Mouse (Mus musculus) cerebellum, adult 18-20 months (tissue): ENCODE measurements around the gene Lck.

Experiments
- DNase-seq, 2 experiments: peaks; one replicate each; pipeline ENCODE4 v3.0.0; 2021

The Lck gene

GRCm38 (mm10) chr4:129573430-129573829, at the start of gene Lck:
TSS of gene Lck (minus strand) at chr4:129573641.
- no peak for DNase-seq

- peak; percentile 40 to 60 for DNase-seq
Observed at GRCm38 (mm10) chr4:129622803-129623535, 49.5 kb upstream of the Lck start.

GRCm38 (mm10) chr4:129622120-129622802, 48.8 kb upstream of the Lck start:
- peak; percentile 56 to 59 for DNase-seq

- peak; percentile 79 to 87 for DNase-seq
Observed at GRCm38 (mm10) chr4:129621283-129621841, 47.9 kb upstream of the Lck start.

- no peak for DNase-seq
Observed at GRCm38 (mm10) chr4:129620419-129621282, 47.2 kb upstream of the Lck start.

GRCm38 (mm10) chr4:129618786-129619691, 45.6 kb upstream of the Lck start, which contains the start of gene Iqcc:
TSS of gene Iqcc (minus strand) at chr4:129619099.
- peak; percentile 95 to 96 for DNase-seq

- DNase-seq: no peak
Observed at GRCm38 (mm10) chr4:129618031-129618430, 44.6 kb upstream of the Lck start.

DNA sequence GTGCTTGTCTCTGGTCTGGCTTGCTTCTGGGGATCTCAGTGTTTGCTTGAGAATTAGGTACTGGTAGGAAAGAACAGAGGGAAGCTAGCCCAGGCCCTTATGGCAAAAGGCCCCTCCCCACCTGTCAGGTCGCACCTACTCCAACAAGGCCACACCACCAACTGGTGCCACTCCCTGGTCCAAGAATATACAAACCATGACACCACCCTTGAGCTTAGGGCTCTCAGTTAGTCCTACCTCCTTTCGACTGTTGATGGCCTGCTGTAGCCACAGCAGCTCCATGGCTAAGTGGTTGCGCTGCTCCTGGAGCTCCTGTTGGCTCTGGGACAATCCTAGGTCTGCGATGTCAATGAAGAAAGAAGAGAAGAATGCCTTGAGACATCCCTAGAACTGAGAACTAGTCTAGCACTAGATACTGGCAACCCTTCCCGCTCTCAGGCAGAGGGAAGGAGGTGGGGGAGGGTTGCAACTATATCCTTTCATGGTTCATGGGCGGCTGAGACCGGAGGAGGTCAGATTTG, 43.7 kb upstream of the Lck start:
- no peak for DNase-seq

- no peak for DNase-seq
Observed at GRCm38 (mm10) chr4:129616631-129617030, 43.2 kb upstream of the Lck start.

DNA sequence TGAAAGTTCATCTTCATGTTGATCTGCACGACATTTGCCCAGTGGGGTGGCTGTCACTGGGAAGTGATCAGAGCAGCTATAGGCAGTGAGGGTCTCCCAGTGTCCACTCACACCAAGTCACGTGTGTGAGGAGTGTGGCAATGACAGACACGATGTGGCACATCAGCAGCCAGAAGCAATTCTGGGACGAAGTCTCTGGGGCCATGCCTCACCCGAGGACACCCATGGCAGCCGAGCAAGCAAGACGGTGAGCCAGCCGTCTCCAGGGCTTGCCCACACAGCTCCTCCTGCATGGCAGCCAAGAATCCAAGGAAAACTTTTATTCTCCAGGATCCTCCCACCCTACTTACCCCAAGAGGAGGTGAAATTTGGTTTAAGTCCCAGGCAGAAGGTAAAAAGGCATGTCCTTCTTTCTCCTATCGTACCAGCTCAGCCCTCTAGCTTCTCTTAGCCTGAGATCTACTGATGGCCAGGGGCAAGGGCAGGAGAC, 42.4 kb upstream of the Lck start:
- no peak for DNase-seq

DNA sequence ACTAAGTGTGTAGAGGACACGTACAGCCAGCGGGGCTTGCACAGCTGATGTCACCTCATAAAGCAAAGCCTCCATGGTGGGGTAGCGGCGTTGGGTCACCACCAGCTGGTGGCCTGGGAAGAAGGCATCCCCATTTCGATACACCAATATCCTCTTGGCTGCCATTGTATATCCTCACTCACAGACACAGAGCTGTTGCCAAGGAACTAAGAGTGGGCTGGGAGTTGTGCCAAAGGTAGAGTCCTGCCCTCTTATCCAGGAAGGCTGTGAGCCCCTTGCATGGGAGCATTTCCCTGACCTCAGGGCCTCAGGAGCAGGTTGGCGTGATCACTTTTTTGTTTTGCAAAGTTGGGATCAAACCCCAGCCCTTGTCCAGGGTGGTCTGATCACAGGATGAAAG, 40.7 kb upstream of the Lck start, which contains the start of gene Dcdc2b:
Gene Dcdc2b, minus strand, starts transcription at position 165 of the 400 bp plus-strand sequence.
- no peak for DNase-seq

DNA sequence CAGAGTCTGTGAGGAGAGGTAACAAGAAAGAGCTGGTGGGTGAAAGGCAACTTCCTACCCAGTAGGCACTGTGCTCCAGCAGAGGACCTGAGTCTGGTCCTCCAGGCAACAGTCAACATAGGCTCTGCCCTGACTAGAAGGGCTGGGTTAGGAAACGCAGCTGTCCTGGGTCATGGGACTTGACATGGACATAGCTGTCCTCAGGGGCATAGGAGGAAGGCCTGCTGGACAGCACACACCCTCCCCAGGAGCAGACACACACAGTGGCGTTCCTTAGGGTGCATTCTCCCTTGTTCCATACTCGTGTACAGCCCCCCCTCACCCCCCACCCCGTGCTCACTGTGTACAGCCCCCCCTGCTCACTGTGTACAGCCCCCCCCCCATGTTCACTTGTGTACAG, 37.0 kb upstream of the Lck start:
- no peak for DNase-seq

GRCm38 (mm10) chr4:129610026-129610425, 36.6 kb upstream of the Lck start:
- no peak for DNase-seq

DNA sequence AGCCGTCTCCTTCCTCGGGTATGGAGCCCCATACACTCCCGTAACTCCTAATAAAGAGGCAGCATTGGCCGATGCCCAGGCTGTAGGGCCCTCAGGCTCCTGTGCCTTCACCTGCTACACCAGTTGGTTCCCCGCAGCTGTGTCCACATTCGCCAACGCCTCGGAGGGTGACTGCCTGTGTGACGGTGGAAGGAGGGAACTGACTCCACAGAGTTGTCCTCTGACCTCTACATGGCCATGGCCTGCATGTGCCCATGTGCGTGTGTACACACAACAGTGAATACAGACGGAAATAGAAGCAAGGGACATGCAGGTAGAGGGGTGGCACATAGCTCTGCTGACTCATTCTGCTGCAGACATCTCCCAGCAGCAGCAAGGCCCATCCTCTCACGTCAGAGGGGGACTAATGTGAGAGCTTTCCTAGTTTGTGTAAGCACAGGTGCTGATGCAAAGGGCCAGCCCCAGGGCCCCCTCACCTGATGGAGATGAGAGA, 35.7 kb upstream of the Lck start:
- DNase-seq: no peak

GRCm38 (mm10) chr4:129608426-129609025, 35.1 kb upstream of the Lck start:
- DNase-seq: peak; percentile 84 to 87

GRCm38 (mm10) chr4:129600233-129601158, 27.1 kb upstream of the Lck start, which contains the start of the genes Eif3i and Tmem234:
TSS of gene Eif3i (minus strand) at chr4:129600648.
TSS of gene Tmem234 (plus strand) at chr4:129600668.
- peak; percentile 83 to 84 for DNase-seq

- no peak for DNase-seq
Observed at GRCm38 (mm10) chr4:129588865-129589264, 15.4 kb upstream of the Lck start.

- no peak for DNase-seq
Observed at GRCm38 (mm10) chr4:129586943-129587342, 13.5 kb upstream of the Lck start.

DNA sequence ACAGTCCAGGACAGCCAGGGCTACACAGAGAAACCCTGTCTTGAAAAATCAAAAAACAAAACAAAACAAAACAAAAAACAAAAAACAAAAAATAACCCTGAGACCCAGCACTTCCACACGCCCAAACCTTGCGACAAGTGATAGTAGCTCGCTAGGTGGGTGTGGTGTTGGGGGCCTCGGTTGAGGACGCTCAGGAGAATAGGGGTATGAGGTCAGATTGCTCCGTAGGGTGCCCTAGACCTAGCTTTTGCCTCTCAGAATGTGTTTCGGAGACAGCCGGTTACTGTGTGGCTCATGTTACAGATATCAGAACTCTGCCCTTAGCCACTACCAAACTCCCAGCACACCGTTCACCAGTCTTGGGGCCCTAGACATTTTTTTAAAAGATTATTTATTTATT, 12.3 kb upstream of the Lck start:
- no peak for DNase-seq
